Mouse (Mus musculus) large intestine, adult 2 months (tissue): ENCODE measurements around the gene Pex10. TPM values are rescaled to one million over a fixed set of nuclear protein-coding genes. Genes with fewer than 3 reads are reported as not detected.
"Not testable (repeated sequence)": the region's sequence is repeated elsewhere in the genome, so short reads cannot be mapped to it uniquely, and the experiment has no call there.

ENCODE experiments used
- DNase-seq: peaks from one replicate; pipeline ENCODE4 v3.0.0-alpha.2; 2012; ENCODE audit warnings: low read depth, low spot score
- WGBS: fragments of 180-500 bp; shearing (Covaris S2); methylation state at CpG from one replicate; pipeline ENCODE4 v1.1.7; 2018; 5-methylcytosine and 5-hydroxymethylcytosine counted together
- polyA plus RNA-seq: library from polyadenylated mRNA; depleted of rRNA; stranded (reverse); fragments of >200 nt; gene quantifications from 2 replicates; pipeline ENCODE4 v1.2.3, GENCODE M21; 2012

Pex10 gene
- polyA plus RNA-seq, 1 experiment, result 11.4 TPM

DNA sequence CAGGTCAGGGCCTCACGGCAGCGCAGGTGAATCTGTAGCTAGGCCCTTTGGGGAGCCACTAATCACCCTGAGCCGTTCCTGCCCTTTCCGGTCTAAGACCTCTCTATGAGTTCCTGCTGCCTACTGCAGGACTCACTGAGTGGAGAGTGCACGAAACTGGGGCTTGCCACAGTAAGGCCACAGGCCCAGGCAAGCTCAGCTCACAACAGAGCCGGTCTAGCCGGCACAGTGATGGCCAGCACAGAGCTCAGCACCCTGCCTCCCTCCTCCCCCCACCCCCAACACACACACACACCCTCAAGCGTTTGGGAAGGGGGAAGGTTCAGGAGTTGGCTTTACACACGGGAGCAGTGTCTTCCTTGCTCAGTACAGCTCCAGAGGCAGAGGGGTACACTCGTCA, 8.5 kb upstream of the Pex10 start:
- no peak for DNase-seq
- 38% methylated on average over 10 of the region's 10 CpGs for WGBS

- 26% methylated on average over 3 of the region's 3 CpGs for WGBS
- DNase-seq, result peak; percentile 61
Observed at GRCm38 (mm10) chr4:155063895-155064294, 2.9 kb upstream of the Pex10 start.

DNA sequence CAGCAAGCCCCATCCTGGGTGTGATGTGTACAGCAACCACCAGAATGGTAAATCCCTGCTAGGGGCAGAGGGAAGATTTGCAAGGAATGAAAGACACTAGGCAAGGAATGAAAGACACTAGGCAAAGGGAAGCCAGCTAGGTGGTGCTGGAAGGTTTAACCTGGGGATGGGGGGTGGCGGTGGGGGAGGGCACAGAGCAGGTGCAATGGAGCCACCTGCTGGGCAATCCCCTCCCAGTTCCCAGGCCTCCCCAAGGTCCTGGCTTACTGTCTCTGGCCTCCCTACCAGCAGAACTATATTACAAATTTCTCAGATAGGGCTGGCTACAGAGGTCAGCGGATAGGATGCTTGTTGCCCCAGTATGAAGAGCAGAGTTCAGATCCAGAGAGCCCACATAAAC, 2.3 kb upstream of the Pex10 start:
- DNase-seq, result no peak
- 29% methylated on average over 2 of the region's 2 CpGs for WGBS

GRCm38 (mm10) chr4:155065970-155066833, 614 bp upstream of the Pex10 start:
- WGBS, result 2% methylated on average over 15 of the region's 15 CpGs
- DNase-seq, result peak; percentile 96

DNA sequence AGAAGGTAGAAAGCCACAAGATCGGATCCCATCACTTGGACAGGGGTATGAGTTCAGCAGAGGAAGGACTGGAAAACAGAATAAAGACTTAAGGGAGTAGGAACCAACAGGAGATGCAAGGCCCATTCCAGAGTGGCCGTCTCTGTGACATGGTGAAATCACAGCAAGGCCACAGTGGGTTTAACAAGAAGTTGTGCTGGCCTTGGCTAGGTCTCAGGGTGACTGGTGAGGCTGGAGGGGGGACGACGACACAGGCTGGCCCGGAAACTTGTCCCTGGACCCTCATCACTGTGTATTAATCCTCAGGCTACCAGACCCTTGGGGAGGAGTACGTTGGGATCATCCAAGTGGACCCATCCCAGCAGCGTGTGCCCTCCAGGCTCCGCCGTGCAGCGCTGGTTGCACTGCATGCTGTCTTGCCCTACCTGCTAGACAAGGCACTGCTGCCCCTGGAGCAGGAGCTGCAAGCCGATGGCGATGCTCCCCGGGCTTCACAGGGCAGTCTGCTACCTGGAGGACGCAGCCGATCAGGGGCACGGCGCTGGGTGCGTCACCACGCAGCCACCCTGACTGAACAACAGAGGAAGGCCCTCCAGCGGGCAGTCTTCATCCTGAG, 1.6 kb downstream of the Pex10 start:
- WGBS, result 90% methylated on average over 20 of the region's 20 CpGs
- no peak for DNase-seq

DNA sequence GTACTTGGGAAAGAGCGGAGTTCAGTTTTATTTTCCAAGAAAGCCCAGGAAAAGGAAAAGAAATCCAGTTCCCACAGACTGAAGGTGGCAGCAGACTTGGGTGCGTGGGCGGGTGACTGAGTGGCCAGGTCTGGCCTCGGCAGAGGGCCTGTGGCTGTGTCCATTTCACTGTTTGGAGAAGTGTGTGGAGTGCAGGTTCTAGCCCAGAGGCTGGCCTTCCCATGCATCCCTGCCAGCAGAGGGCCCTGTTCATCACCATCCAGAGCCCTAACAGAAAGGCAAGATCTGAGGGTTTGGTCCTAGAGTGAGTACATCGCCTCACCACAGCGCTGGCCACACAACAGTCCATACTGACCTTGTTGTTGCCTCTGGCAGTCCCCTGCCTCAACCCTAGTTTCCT, 2.4 kb downstream of the Pex10 start:
- WGBS, result 81% methylated on average over 6 of the region's 6 CpGs
- DNase-seq, result no peak

DNA sequence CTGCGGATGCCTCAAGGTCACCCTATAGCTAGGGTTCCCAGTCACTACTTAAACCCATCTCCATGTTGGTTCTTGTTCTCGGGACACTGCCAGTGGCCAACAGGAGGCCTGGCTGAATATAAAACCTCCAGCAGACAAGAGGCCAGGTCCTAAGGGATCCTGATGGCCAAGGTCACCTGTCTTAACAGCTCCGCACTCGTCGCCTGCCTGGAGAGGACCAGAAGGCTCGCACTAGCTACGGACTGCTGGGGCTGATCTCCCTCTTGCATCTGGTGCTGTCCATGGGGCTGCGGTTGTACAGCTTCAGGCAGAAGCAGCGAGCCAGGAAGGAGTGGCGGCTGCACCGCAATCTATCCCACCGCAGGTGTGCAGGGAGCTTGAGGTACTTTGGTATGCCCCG, 3.4 kb downstream of the Pex10 start:
- no peak for DNase-seq
- WGBS, result 86% methylated on average over 13 of the region's 13 CpGs

DNA sequence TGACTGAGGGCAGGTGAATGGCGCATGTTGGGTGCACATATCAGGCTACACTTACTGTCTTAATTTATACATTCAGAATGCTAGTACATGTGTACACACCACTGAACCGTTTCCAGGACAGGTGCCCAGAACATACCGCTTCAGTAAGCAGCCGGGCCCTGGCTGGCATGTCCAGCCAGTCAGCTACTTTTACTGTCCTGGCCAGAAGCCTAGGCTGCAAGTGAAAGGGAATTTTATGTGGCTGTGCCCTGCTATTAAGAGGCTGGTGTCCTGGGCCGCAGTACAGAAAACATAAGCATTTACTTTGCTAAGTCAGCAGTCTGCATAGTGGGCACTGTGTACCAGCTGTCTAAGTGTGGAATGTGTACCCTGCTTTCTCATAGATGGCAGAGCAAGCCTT, 4.1 kb downstream of the Pex10 start:
- DNase-seq, result no peak
- WGBS, result 34% methylated on average over 5 of the region's 5 CpGs

DNA sequence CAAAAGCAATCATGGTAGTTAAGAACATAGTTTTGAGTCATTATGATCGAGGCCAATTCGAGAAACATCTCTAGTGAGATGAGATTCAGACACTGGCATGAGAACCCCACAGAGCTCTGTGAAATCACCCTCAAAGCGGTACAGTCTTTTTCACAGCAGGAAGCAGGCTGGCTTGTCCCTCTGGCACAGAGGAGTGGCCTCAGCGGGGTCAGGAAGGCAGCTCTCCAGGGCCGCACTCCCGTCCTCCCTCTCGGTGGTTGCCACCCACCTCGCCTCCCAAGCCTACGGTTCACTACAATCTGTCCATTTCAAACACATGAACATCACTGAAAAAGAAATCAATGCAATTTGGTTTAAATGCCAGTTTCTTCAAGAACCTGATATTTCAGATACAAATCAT, 7.6 kb downstream of the Pex10 start:
- 79% methylated on average over 9 of the region's 9 CpGs for WGBS
- no peak for DNase-seq

DNA sequence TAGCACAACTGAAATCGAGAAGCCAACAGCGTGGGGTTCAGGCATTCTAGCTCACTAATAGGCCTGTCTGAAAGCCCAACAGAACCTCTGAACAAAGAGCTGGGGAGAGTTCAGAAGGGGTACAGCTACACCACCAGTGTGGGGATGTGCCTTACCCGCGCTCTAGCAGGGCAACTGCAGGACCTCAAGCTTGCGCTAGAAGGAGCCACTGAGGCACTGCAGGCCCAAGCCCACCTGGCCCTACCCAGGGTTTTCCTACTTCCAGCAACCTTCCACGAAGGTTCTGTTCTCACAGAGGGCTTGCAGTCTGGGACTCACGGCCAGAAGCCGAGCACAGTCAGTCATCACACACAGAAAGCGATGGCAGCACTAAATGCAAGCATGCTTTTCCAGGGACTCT, 8.3 kb downstream of the Pex10 start:
- 86% methylated on average over 9 of the region's 9 CpGs for WGBS
- no peak for DNase-seq

GRCm38 (mm10) chr4:155075813-155076212, 9.0 kb downstream of the Pex10 start:
- 91% methylated on average over 2 of the region's 2 CpGs for whole genome bisulfite sequencing

DNA sequence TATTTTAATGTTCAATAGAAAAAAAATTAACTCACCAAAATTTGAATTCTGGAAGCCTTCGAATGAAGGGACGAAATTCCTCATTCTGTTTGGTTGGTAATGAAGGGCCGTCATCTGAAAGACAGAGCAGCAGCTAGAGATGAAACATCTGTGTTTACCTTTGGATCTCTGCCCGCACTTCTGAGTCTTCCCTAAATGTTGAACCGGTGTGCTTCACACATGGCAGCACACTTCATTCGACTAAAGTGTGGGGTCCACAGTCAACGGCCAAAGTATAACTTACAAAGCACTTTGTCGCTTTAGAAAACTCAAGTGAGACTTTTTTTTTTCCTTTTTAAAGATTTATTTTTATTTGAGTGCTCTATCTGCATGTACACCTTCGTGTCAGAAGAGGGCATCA, 9.9 kb downstream of the Pex10 start:
- no peak for DNase-seq
- WGBS, result 64% methylated on average over 9 of the region's 9 CpGs

More at GRCm38 (mm10) chr4:155075813-155076212, 9.0 kb downstream of the Pex10 start:
- DNase-seq, result no peak

DNA sequence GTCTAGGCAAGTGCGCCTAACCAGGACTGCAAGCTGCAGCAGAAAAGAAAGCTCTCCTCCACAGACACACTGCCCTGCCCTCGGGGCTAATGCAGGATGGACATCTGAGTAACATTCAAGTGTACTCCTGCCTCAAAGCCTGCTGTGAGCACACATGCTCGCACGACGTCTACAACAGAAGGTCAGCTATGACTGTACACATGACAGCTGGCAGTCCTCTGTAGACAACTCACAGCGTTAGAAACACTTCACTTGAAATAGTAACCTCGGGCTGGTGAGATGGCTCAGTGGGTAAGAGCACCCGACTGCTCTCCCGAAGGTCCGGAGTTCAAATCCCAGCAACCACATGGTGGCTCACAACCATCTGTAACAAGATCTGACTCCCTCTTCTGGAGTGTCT, 12.0 kb downstream of the Pex10 start:
- not testable (repeated sequence) for DNase-seq
- WGBS, result 80% methylated on average over 10 of the region's 10 CpGs

DNA sequence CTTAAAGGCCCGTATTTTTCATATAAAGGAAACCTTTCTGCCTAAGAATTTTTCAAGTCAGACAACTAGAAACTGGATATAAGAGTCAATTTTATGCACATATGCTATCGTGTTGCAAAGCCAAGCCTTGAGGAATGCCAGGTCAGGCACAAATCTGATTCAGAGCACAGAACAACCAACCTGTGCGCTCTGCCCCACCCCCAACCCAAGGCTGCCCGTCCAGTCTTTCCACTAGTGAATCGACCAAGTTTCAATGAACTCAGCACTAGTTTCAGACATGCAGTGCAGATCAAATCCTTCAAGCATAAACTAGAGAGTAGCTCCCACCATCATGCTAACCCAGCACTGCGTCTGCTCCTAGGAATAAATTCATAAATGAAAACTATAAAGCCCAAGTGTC, 12.8 kb downstream of the Pex10 start:
- no peak for DNase-seq
- 64% methylated on average over 6 of the region's 6 CpGs for whole genome bisulfite sequencing

DNA sequence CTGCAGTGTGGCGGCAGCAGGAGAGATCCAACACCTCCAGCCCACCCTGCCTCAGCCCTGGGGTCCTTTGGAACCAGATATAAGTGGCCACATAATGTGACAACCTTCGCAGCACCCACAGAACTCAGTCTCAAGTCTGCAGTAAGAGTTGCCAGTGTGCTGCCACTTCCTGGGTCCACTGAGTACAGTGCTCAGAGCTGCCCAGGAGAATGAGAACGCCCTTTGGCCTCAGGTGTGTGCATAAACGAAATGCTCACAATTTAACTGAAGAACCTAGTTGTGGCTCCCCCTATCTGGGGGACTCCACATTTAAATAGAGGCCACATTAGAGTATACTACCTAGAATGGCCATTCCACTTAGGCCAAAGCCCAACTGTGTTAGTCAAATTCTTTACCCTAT, 16.7 kb downstream of the Pex10 start:
- no peak for DNase-seq
- 41% methylated on average over 4 of the region's 4 CpGs for WGBS

GRCm38 (mm10) chr4:155084351-155084750, 17.5 kb downstream of the Pex10 start:
- no peak for DNase-seq
- WGBS, result 34% methylated on average over 7 of the region's 7 CpGs

DNA sequence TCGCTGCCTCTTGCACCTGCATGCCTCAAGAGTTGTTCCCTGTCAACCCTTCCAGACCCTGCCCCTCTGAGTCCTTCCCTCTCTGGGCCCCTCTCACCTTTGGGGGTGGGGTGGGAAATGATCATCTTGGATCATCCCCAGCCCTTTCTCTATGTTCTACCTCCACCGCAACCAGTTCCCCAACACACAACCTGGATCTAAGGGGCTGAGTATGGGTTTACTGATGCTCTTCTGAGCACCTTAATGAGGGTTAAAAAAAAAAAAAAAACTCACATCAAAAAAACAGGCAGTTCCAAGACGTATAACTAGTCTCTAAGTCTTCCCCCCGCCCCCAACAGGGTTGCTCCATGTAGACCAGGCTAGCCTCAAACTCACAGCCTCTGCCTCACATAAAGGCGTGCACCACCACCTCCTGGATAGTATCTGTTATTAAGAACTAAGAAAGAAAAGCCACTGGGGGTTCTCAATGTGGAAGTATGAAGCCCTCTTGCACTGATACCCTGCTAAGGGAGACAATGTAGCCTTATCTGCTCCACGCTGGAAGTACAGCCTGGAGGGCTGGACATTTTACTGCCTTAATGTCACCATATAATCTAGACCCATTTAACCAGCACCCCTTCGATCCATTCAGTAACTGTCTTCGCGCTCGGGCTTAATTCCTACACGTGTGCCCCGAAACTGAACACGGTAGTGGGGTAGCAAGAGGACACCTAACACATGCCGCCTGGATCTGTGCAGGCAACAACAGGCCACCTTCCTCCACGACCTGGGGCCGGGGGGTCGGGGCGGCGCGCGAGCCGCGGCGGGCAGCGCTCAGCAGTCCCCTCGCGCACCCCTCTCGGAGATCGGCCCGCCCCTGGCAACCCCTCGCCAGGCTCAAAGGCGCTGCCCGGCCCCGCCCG, 18.6 kb downstream of the Pex10 start:
- WGBS, result 3% methylated on average over 35 of the region's 35 CpGs
- no peak for DNase-seq

DNA sequence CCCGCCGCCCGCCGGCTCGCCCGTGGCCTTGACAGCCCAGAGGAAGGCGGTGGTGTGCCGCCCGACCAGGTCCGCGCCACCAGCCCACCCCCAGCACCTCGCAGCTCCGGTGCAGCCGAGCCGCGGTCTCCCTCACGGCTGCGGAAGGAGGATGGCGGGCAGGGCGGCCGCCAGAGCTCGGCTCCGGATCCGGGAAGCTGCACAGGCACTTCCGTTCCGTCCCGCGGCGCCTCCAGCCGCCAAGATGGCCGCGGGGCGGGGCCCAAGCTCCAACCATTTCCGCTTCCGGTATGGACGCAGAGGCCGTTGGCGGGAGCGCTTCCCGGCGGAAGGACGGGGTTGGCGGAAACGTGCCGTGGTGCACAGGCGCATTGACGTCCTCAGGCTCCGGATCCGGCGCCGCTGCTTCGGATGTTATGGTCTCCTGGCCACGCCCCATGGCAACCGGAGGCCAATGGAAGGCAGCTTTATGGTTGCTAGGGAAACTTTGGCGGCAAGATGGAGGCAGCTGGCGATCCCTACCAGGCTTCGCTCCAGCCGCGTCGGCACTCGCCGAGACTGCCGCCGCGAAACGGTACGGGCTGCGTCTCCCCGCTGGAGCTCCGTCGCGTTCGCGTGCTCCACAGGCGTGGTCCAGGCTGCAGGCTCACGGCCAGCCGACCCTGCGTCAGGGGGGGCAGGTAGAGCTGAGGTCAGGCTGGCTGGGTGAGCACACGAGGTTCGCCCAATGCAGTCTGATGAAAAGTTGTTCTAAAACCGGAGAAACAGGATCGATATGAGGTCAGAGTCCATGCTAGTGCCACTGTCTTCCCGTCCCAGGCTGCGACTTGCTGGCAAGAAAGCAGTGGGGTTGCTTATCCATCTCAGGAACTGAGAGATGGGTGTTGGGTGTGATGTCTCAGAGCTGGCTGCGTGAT, 19.6 kb downstream of the Pex10 start, which contains the start of the genes Rer1 and Morn1:
Rer1 (minus strand) TSS at position 275 of the 917 bp plus-strand sequence.
Morn1 (plus strand) TSS at position 470 of the 917 bp plus-strand sequence.
- peak; percentile 95 for DNase-seq
- WGBS, result under 1% methylated on average over 85 of the region's 85 CpGs

DNA sequence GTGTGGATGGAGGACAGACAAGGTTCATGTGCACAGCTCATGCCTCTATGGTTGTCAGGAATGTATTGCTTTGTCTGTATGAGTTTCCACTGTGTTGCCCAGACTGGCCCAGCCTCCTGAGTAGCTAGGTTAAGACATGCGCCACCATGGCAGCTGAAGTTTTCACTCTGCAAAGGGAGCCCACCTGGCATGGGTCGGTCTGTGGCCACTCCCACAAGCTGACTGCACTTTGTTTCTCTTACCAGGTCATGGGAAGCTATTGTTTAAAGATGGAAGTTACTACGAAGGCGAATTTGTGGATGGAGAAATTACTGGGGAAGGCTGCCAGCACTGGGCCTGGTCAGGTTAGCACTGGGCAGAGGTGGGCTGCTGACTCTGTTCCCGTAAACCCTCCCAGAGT, 22.4 kb downstream of the Pex10 start:
- WGBS, result 91% methylated on average over 5 of the region's 5 CpGs
- DNase-seq, result no peak
